Mouse (Mus musculus): ENCODE results near the gene Gpr137.
A peak's percentile ranks its signal among the peaks of the same experiment; 100 is the strongest.

DNA sequence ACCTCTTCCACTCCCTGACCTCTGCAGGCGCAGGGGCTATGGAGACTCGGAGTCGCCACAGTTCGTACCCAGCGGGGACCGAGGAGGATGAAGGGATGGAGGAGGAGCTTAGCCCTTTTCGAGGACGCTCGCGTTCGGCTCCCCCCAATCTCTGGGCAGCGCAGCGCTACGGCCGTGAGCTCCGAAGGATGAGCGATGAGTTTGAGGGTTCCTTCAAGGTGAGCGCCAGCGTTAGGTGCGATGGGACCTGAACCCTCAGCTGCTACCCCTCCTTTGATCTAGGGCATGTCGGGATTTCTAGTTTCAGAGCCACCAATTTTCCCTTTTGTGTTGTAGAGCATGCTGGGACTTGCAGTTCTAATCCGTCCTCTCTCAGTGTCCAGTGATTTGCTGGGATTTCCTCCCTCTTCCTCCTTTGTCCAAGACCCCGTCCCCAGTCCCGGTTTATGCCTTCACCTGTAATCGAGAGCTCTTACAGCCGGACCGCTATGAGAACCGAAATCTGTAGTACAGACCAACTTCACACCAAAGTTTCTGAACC, 8.4 kb upstream of the Gpr137 start:
- TF ChIP-seq POLR2A (IDR thresholded peaks at IDR 0.05; ENCODE audit: low read depth, low read length) (peak; percentile 34; the same call in 1 of the 2 replicates), CTCF (IDR thresholded peaks at IDR 0.05; ENCODE audit: extremely low read depth, insufficient read length, insufficient replicate concordance, low read depth, low read length) (no peak)
